Mouse (Mus musculus) brain, embryonic 14.5 days (tissue): ENCODE measurements around the gene Slc2a10.

Experiments used
- CTCF ChIP-seq: fragments of 200-500 bp; IDR thresholded peaks from 2 replicates; pipeline ENCODE4 v1.5.1; 2012; ENCODE audit warnings: inconsistent platforms, mild to moderate bottlenecking, moderate library complexity, borderline replicate concordance; ENCODE audit not compliant: insufficient read depth, insufficient read length; ENCODE audit errors: extremely low read depth
- POLR2A ChIP-seq: fragments of 200-500 bp; IDR thresholded peaks from 2 replicates; pipeline ENCODE4 v1.6.1; 2012; ENCODE audit warnings: mild to moderate bottlenecking, inconsistent platforms, borderline replicate concordance; ENCODE audit not compliant: poor library complexity, insufficient read depth, insufficient read length, severe bottlenecking; ENCODE audit errors: extremely low read depth

DNA sequence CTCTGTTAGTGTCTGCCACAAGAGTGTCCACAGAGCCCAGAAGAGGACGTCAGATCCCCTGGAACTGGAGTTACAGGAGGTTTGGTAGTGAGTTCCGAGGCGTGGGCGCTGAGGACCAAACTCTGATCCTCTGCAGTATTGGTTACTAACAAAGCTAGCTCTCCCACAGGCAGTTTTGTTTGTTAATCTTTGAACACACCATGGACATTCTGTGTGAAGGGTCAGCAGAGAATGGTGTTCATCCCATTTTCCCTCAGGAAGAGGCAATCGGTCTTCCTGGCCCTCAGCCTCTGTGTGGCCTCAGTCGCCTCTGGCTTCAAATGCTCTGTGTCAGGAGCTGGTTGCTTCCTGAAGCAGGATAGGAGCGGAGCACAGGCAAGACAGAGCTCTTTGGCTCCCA, 28.2 kb upstream of the Slc2a10 start:
- TF ChIP-seq POLR2A (no peak), CTCF (no peak)
